Comparison of ENCODE assay signal across 8 mouse cellular contexts in the genomic region with DNA sequence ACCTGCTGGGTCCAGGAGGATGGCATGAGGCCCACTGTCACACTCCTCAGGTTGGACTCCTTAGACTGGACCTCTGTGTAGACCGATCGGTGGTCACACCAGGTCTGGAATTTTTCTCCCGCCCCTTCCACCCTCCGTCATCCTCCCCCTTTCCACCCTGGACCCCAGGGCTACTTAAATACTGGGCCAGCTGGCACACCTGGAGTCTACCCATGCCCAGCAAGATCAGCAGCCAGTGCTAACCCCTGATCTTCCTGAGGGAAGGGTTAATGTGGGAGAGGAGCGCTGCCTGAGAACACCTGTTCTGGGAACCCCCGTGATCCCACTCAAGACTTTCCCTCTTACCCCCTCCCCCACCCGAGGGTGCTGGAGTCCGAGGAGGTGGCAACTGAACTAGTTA. TPM values are rescaled to one million over a fixed set of nuclear protein-coding genes. Genes with fewer than 3 reads are reported as not detected.
A peak's percentile ranks its signal among the peaks of the same experiment; 100 is the strongest.
DNase-seq lines count a peak whose midpoint lies in the region; ATAC-seq and TF ChIP-seq lines count a peak whose summit lies in the region.

No protein-coding gene starts in this region.

- peak overlapping the region; percentile 84 for H3K4me2 ChIP-seq in lung, embryonic 15.5 days
- H3K4me2 ChIP-seq in forebrain, embryonic 12.5 days = peak overlapping the region; percentile 97
- H3K4me2 ChIP-seq in limb, embryonic 14.5 days (replicated peaks; ENCODE audit: low read depth, low read length, severe bottlenecking) = peak overlapping the region; percentile 93
- peak overlapping the region; percentile 86 for H3K4me2 ChIP-seq in stomach, embryonic 15.5 days

- WGBS in lung, embryonic 15.5 days = 51% methylated on average over 8 of the region's 8 CpGs
- 75% methylated on average over 8 of the region's 8 CpGs for WGBS in forebrain, embryonic 12.5 days
- WGBS in limb, embryonic 14.5 days = 51% methylated on average over 8 of the region's 8 CpGs
- WGBS in stomach, embryonic 15.5 days = 60% methylated on average over 8 of the region's 8 CpGs

- no peaks in the 10 kb centered on the region for H3K36me3 ChIP-seq in lung, embryonic 15.5 days
- no peaks in the 10 kb centered on the region for H3K36me3 ChIP-seq in forebrain, embryonic 12.5 days (replicated peaks)
- no peaks in the 10 kb centered on the region for H3K36me3 ChIP-seq in limb, embryonic 14.5 days (ENCODE audit: control insufficient read depth, insufficient read depth, low read length)
- H3K36me3 ChIP-seq in stomach, embryonic 15.5 days = no peaks in the 10 kb centered on the region

- H3K9ac ChIP-seq in lung, embryonic 15.5 days = peak overlapping the region; percentile 69
- H3K9ac ChIP-seq in forebrain, embryonic 12.5 days = 0 out of 2 replicates have a peak overlapping the region, but pooled peaks have one; percentile 67
- peak overlapping the region; percentile 84; the same call in 1 of the 2 replicates for H3K9ac ChIP-seq in limb, embryonic 14.5 days (ENCODE audit: low read depth, low read length, severe bottlenecking)
- H3K9ac ChIP-seq in stomach, embryonic 15.5 days = peak overlapping the region; percentile 73; the same call in 1 of the 2 replicates

- ATAC-seq in lung, embryonic 15.5 days (ENCODE audit: borderline replicate concordance, extremely low read depth, low FRiP score, low TSS enrichment) = no peak
- ATAC-seq in forebrain, embryonic 12.5 days (ENCODE audit: low FRiP score) = no peak
- ATAC-seq in limb, embryonic 14.5 days (ENCODE audit: low FRiP score, low read depth) = no peak
- no peak for ATAC-seq in stomach, embryonic 15.5 days (ENCODE audit: insufficient read depth, low FRiP score, low read depth)

- peak overlapping the region; percentile 98 for H3K27ac ChIP-seq in lung, embryonic 15.5 days
- H3K27ac ChIP-seq in forebrain, embryonic 12.5 days = no peak overlapping the region
- H3K27ac ChIP-seq in limb, embryonic 14.5 days (replicated peaks; ENCODE audit: low read depth, low read length) = no peak overlapping the region
- H3K27ac ChIP-seq in stomach, embryonic 15.5 days = peak overlapping the region; percentile 100

- H3K4me1 ChIP-seq in lung, embryonic 15.5 days = peaks cover 48% of the 10 kb centered on the region
- H3K4me1 ChIP-seq in forebrain, embryonic 12.5 days = peaks cover 10% of the 10 kb centered on the region
- H3K4me1 ChIP-seq in limb, embryonic 14.5 days (ENCODE audit: control insufficient read depth, insufficient read depth, low read length) = peaks cover 9% of the 10 kb centered on the region
- H3K4me1 ChIP-seq in stomach, embryonic 15.5 days = peaks cover 32% of the 10 kb centered on the region

- DNase-seq in lung, adult 18-20 months = no peak
- no peak for DNase-seq in limb, embryonic 14.5 days (ENCODE audit: low spot score)
- DNase-seq in cerebellum, adult 9-10 months = no peak
- no peak for DNase-seq in layer of hippocampus, adult 11-12 months (ENCODE audit: low spot score)
- DNase-seq in left cerebral cortex, adult 8-10 months (ENCODE audit: low spot score in 2 of 2) = no peak

- no peaks in the 10 kb centered on the region for H3K9me3 ChIP-seq in lung, embryonic 15.5 days
- H3K9me3 ChIP-seq in forebrain, embryonic 12.5 days = no peaks in the 10 kb centered on the region
- H3K9me3 ChIP-seq in limb, embryonic 14.5 days (ENCODE audit: control insufficient read depth, low read length) = no peaks in the 10 kb centered on the region
- H3K9me3 ChIP-seq in stomach, embryonic 15.5 days = no peaks in the 10 kb centered on the region

- H3K4me3 ChIP-seq in lung, embryonic 15.5 days = peak overlapping the region; percentile 76
- peak overlapping the region; percentile 78; the same call in 1 of the 2 replicates for H3K4me3 ChIP-seq in forebrain, embryonic 12.5 days (replicated peaks)
- peak overlapping the region; percentile 74 for H3K4me3 ChIP-seq in limb, embryonic 14.5 days (replicated peaks; ENCODE audit: low read length)
- H3K4me3 ChIP-seq in stomach, embryonic 15.5 days (replicated peaks) = peak overlapping the region; percentile 76

- no peak for TF ChIP-seq POLR2A in limb, embryonic 14.5 days (IDR thresholded peaks at IDR 0.05; ENCODE audit: borderline replicate concordance, extremely low read depth, insufficient read depth, insufficient read length)

- H3K27me3 ChIP-seq in lung, embryonic 15.5 days = no peaks in the 10 kb centered on the region
- peaks cover 48% of the 10 kb centered on the region for H3K27me3 ChIP-seq in forebrain, embryonic 12.5 days
- H3K27me3 ChIP-seq in limb, embryonic 14.5 days (ENCODE audit: control insufficient read depth, insufficient read depth, low read length) = no peaks in the 10 kb centered on the region
- H3K27me3 ChIP-seq in stomach, embryonic 15.5 days (replicated peaks) = no peaks in the 10 kb centered on the region

RNA-seq across cellular contexts. Expression of a gene that starts 2.2 kb away (rescaled TPM):
- 4.8 and 5.3 TPM in 2 replicates for polyA plus RNA-seq in lung, embryonic 15.5 days (2015; fragmentation: Nextera tagmentation; extraction: Ambion mirVana)
- polyA plus RNA-seq in forebrain, embryonic 12.5 days (2016; fragmentation: Nextera tagmentation; extraction: Ambion mirVana) = 1.2 and 2.0 TPM in 2 replicates
- polyA plus RNA-seq in limb, embryonic 14.5 days (2012; rRNA removed) = 5.0 and 5.5 TPM in 2 replicates
- 3.0 and 3.6 TPM in 2 replicates for polyA plus RNA-seq in limb, embryonic 14.5 days (2014; fragmentation: Nextera tagmentation; extraction: Ambion mirVana)
- 5.2 and 6.6 TPM in 2 replicates for polyA plus RNA-seq in stomach, embryonic 15.5 days (2015; fragmentation: Nextera tagmentation; extraction: Ambion mirVana)
- 1 to 10 TPM; 1.2 to 3.8 (median 1.5) TPM for total RNA-seq in left cerebral cortex, adult 8-10 months (2022)

RNA-seq across cellular contexts. Expression of a gene that starts 20.5 kb away (rescaled TPM):
- 19.1 and 20.2 TPM in 2 replicates for polyA plus RNA-seq in lung, embryonic 15.5 days (2015; fragmentation: Nextera tagmentation; extraction: Ambion mirVana)
- polyA plus RNA-seq in forebrain, embryonic 12.5 days (2016; fragmentation: Nextera tagmentation; extraction: Ambion mirVana) = 30.1 and 30.8 TPM in 2 replicates
- polyA plus RNA-seq in limb, embryonic 14.5 days (2012; rRNA removed) = 21.8 and 27.2 TPM in 2 replicates
- polyA plus RNA-seq in limb, embryonic 14.5 days (2014; fragmentation: Nextera tagmentation; extraction: Ambion mirVana) = 12.7 and 14.7 TPM in 2 replicates
- polyA plus RNA-seq in stomach, embryonic 15.5 days (2015; fragmentation: Nextera tagmentation; extraction: Ambion mirVana) = 16.6 and 18.9 TPM in 2 replicates
- 10 to 100 TPM; 21.4 to 24.1 (median 22.8) TPM for total RNA-seq in left cerebral cortex, adult 8-10 months (2022)

RNA-seq across cellular contexts. Expression of a gene that starts 54.7 kb away (rescaled TPM):
- 76.4 and 76.5 TPM in 2 replicates for polyA plus RNA-seq in lung, embryonic 15.5 days (2015; fragmentation: Nextera tagmentation; extraction: Ambion mirVana)
- polyA plus RNA-seq in forebrain, embryonic 12.5 days (2016; fragmentation: Nextera tagmentation; extraction: Ambion mirVana) = 41.3 and 43.6 TPM in 2 replicates
- polyA plus RNA-seq in limb, embryonic 14.5 days (2012; rRNA removed) = 121 and 163 TPM in 2 replicates
- polyA plus RNA-seq in limb, embryonic 14.5 days (2014; fragmentation: Nextera tagmentation; extraction: Ambion mirVana) = 67.9 and 76.8 TPM in 2 replicates
- 58.5 and 59.9 TPM in 2 replicates for polyA plus RNA-seq in stomach, embryonic 15.5 days (2015; fragmentation: Nextera tagmentation; extraction: Ambion mirVana)
- total RNA-seq in left cerebral cortex, adult 8-10 months (2022) = 10 to 100 TPM; 69.7 to 89.8 (median 75.6) TPM

Comparison
In these comparisons a context has a peak if more than half of its experiments do, and no peak if none do; other contexts are left out.
1. H3K27ac ChIP-seq: peak in lung, embryonic 15.5 days (single experiment) and stomach, embryonic 15.5 days (single experiment); none in forebrain, embryonic 12.5 days (single experiment) and limb, embryonic 14.5 days (single experiment).
2. Peak in every context shown above with its lines, with median percentiles within 50 percentile points of each other: H3K4me2 ChIP-seq, H3K4me3 ChIP-seq and H3K9ac ChIP-seq.